In genomic region chr16:41839751-41840404, GRCm38 (mm10) we compare ENCODE assay signal across 15 mouse cellular contexts.
DNase-seq lines count a peak whose midpoint lies in the region; ATAC-seq and TF ChIP-seq lines count a peak whose summit lies in the region.
"Had no signal": no experiment of that assay in that cellular context is flagged by ENCODE, and none has a peak within 500 bp of the region (broad histone marks: within the 10 kb centered on the region; RNA-seq: fewer than 3 reads in every experiment).

No protein-coding gene starts in this region.

- ATAC-seq in intestine, embryonic 16.5 days = 0 out of 2 replicates have a peak, but pooled peaks have one; percentile 28
- no peak for ATAC-seq in intestine, postnatal 0 days
- no peak for ATAC-seq in lung, embryonic 14.5 days (ENCODE audit: insufficient read depth)
- ATAC-seq in hindbrain, embryonic 16.5 days = peak; percentile 77

- DNase-seq in embryo, embryonic 10.5 days (ENCODE audit: low spot score) = peak; percentile 12
- no peak for DNase-seq in embryo, embryonic 11 days
- DNase-seq in lung, embryonic 14.5 days = peak; percentile 25
- DNase-seq in lung, postnatal 10 days = no peak
- no peak for DNase-seq in cerebellum, adult 9-11 months
- DNase-seq: cerebellum, adult 9-10 months; gastrocnemius, adult 2 months; liver, embryonic 13.5 days; lung, postnatal 14 days had no signal

- no peaks in the 10 kb centered on the region for H3K36me3 ChIP-seq in intestine, embryonic 16.5 days (ENCODE audit: control insufficient read depth, insufficient read depth, low read length)
- H3K36me3 ChIP-seq in intestine, postnatal 0 days (ENCODE audit: control insufficient read depth, insufficient read depth) = no peaks in the 10 kb centered on the region
- H3K36me3 ChIP-seq in lung, embryonic 14.5 days (ENCODE audit: insufficient read depth) = no peaks in the 10 kb centered on the region
- no peaks in the 10 kb centered on the region for H3K36me3 ChIP-seq in hindbrain, embryonic 16.5 days (ENCODE audit: control insufficient read depth, insufficient read depth, low read length)
- H3K36me3 ChIP-seq: embryonic facial prominence, embryonic 10.5 days; liver, embryonic 13.5 days; midbrain, embryonic 10.5 days had no signal

- 63% methylated on average over 2 of the region's 2 CpGs for WGBS in intestine, embryonic 16.5 days
- 60% methylated on average over 2 of the region's 2 CpGs for WGBS in intestine, postnatal 0 days
- WGBS in lung, embryonic 14.5 days = 63% methylated on average over 2 of the region's 2 CpGs
- WGBS in hindbrain, embryonic 16.5 days = 54% methylated on average over 2 of the region's 2 CpGs

- no peak overlapping the region for H3K9ac ChIP-seq in intestine, embryonic 16.5 days (ENCODE audit: low read depth, low read length)
- no peak overlapping the region for H3K9ac ChIP-seq in intestine, postnatal 0 days (ENCODE audit: low read depth, low read length)
- H3K9ac ChIP-seq in lung, embryonic 14.5 days = no peak overlapping the region
- H3K9ac ChIP-seq in hindbrain, embryonic 16.5 days (ENCODE audit: low read depth, low read length) = no peak overlapping the region
- H3K9ac ChIP-seq: liver, embryonic 13.5 days had no signal

- H3K27ac ChIP-seq in intestine, embryonic 16.5 days (ENCODE audit: low read length) = no peak overlapping the region
- no peak overlapping the region for H3K27ac ChIP-seq in intestine, postnatal 0 days (ENCODE audit: low read depth, low read length)
- H3K27ac ChIP-seq in lung, embryonic 14.5 days (ENCODE audit: low read depth) = no peak overlapping the region
- H3K27ac ChIP-seq in hindbrain, embryonic 16.5 days (ENCODE audit: low read depth, low read length) = no peak overlapping the region
- H3K27ac ChIP-seq: embryonic facial prominence, embryonic 10.5 days; gastrocnemius, adult 2 months; liver, embryonic 13.5 days; midbrain, embryonic 10.5 days had no signal

- no peaks in the 10 kb centered on the region for H3K4me1 ChIP-seq in intestine, embryonic 16.5 days (ENCODE audit: control insufficient read depth, insufficient read depth, low read length)
- no peaks in the 10 kb centered on the region for H3K4me1 ChIP-seq in intestine, postnatal 0 days (replicated peaks; ENCODE audit: control insufficient read depth, insufficient read depth, low read length)
- no peaks in the 10 kb centered on the region for H3K4me1 ChIP-seq in lung, embryonic 14.5 days (ENCODE audit: insufficient read depth)
- no peaks in the 10 kb centered on the region for H3K4me1 ChIP-seq in hindbrain, embryonic 16.5 days (ENCODE audit: control insufficient read depth, insufficient read depth, low read depth, low read length)
- H3K4me1 ChIP-seq: embryonic facial prominence, embryonic 10.5 days; liver, embryonic 13.5 days; midbrain, embryonic 10.5 days had no signal

- H3K4me2 ChIP-seq in intestine, embryonic 16.5 days (ENCODE audit: low read depth, low read length) = no peak overlapping the region
- no peak overlapping the region for H3K4me2 ChIP-seq in intestine, postnatal 0 days (replicated peaks; ENCODE audit: low read depth)
- H3K4me2 ChIP-seq in lung, embryonic 14.5 days = no peak overlapping the region
- no peak overlapping the region for H3K4me2 ChIP-seq in hindbrain, embryonic 16.5 days (ENCODE audit: low read length)
- H3K4me2 ChIP-seq: liver, embryonic 13.5 days had no signal

- TF ChIP-seq CTCF in intestine, postnatal 0 days (IDR thresholded peaks at IDR 0.05; ENCODE audit: low read depth) = no peak
- TF ChIP-seq CTCF in lung, embryonic 14.5 days (IDR thresholded peaks at IDR 0.05; ENCODE audit: low read depth) = no peak

- no peaks in the 10 kb centered on the region for H3K9me3 ChIP-seq in intestine, embryonic 16.5 days (ENCODE audit: control insufficient read depth, low read length)
- no peaks in the 10 kb centered on the region for H3K9me3 ChIP-seq in intestine, postnatal 0 days (ENCODE audit: control insufficient read depth)
- H3K9me3 ChIP-seq in lung, embryonic 14.5 days (ENCODE audit: low read depth, low read length) = no peaks in the 10 kb centered on the region
- H3K9me3 ChIP-seq in hindbrain, embryonic 16.5 days (ENCODE audit: control insufficient read depth, low read length) = no peaks in the 10 kb centered on the region
- H3K9me3 ChIP-seq: embryonic facial prominence, embryonic 10.5 days; liver, embryonic 13.5 days; midbrain, embryonic 10.5 days had no signal

- no peaks in the 10 kb centered on the region for H3K27me3 ChIP-seq in intestine, embryonic 16.5 days (replicated peaks; ENCODE audit: control insufficient read depth, insufficient read depth, low read length)
- H3K27me3 ChIP-seq in intestine, postnatal 0 days (replicated peaks; ENCODE audit: control insufficient read depth, insufficient read depth, low read length) = no peaks in the 10 kb centered on the region
- H3K27me3 ChIP-seq in lung, embryonic 14.5 days (ENCODE audit: insufficient read depth, low read length) = no peaks in the 10 kb centered on the region
- no peaks in the 10 kb centered on the region for H3K27me3 ChIP-seq in hindbrain, embryonic 16.5 days (replicated peaks; ENCODE audit: control insufficient read depth, insufficient read depth, low read length)
- H3K27me3 ChIP-seq: liver, embryonic 13.5 days had no signal

- no peak overlapping the region for H3K4me3 ChIP-seq in intestine, embryonic 16.5 days (ENCODE audit: low read length)
- no peak overlapping the region for H3K4me3 ChIP-seq in intestine, postnatal 0 days (ENCODE audit: low read depth, low read length)
- H3K4me3 ChIP-seq in lung, embryonic 14.5 days (ENCODE audit: low read depth, low read length) = no peak overlapping the region
- H3K4me3 ChIP-seq in hindbrain, embryonic 16.5 days (ENCODE audit: low read length) = no peak overlapping the region
- H3K4me3 ChIP-seq: embryonic facial prominence, embryonic 10.5 days; gastrocnemius, adult 2 months; liver, embryonic 13.5 days; midbrain, embryonic 10.5 days; myocyte had no signal

Comparison
In these comparisons a context has a peak if more than half of its experiments do, and no peak if none do; other contexts are left out.
1. DNase-seq: peak in embryo, embryonic 10.5 days (single experiment) and lung, embryonic 14.5 days (single experiment); none in embryo, embryonic 11 days (single experiment), lung, postnatal 10 days (single experiment) and cerebellum, adult 9-11 months (single experiment).
2. ATAC-seq: peak in intestine, embryonic 16.5 days (single experiment) and hindbrain, embryonic 16.5 days (single experiment); none in intestine, postnatal 0 days (single experiment) and lung, embryonic 14.5 days (single experiment).